Mouse (Mus musculus): ENCODE measurements around the gene Gm17651. TPM values are rescaled to one million over a fixed set of nuclear protein-coding genes. Genes with fewer than 3 reads are reported as not detected.

Gm17651 gene
- total RNA-seq, 2 experiments from 2014 or later: not detected

GRCm38 (mm10) chr3:97634288-97634761 lies 40.2 kb downstream of the Gm17651 start:
- ATAC-seq (replicated peaks; ENCODE audit: low FRiP score, poor library complexity, severe bottlenecking): no peak

DNA sequence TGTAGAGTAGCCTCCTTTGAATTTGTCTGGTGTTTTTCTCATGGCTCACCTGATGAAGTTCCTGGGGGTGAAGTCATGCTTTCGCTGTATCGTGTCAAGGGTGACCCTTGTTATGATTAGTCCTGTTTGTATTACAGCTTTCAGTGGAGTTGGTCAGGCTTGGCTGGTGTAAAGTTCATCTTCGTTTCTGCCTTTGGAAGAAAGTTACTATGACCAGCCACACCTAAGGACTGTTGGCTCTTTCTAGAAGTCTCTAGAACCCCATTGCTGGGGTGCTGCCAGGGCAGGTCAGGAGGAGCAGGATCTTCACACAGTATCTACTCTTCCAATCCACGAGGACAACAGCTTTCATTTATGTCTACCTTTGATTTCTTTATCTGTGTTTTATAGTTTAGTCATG lies 41.0 kb downstream of the Gm17651 start:
- ATAC-seq (replicated peaks; ENCODE audit: low FRiP score, poor library complexity, severe bottlenecking): no peak

- no peak for ATAC-seq (replicated peaks; ENCODE audit: low FRiP score, poor library complexity, severe bottlenecking)
Observed at GRCm38 (mm10) chr3:97631258-97631860, 43.1 kb downstream of the Gm17651 start.

- ATAC-seq (replicated peaks; ENCODE audit: low FRiP score, poor library complexity, severe bottlenecking): no peak
Observed at GRCm38 (mm10) chr3:97630746-97631145, 43.7 kb downstream of the Gm17651 start.

DNA sequence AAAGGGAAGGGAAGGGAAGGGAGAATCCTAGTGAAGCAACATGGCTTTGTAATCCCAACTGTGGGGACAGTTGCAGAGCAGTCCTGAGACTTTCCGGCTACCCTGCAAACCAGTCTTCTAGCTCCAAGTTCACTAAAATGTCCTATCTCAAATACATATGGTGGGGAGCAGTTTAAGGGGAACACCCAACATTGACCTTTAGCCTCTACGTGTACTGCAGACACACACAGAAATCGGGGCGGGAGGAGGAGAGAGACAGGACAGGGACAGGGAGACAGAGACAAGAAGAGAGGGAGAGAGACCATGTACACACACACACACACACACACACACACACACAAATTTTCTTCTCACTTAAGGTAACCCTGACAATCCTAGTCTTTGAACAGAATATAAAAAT lies 44.6 kb downstream of the Gm17651 start:
- ATAC-seq (replicated peaks; ENCODE audit: low FRiP score, poor library complexity, severe bottlenecking): no peak

DNA sequence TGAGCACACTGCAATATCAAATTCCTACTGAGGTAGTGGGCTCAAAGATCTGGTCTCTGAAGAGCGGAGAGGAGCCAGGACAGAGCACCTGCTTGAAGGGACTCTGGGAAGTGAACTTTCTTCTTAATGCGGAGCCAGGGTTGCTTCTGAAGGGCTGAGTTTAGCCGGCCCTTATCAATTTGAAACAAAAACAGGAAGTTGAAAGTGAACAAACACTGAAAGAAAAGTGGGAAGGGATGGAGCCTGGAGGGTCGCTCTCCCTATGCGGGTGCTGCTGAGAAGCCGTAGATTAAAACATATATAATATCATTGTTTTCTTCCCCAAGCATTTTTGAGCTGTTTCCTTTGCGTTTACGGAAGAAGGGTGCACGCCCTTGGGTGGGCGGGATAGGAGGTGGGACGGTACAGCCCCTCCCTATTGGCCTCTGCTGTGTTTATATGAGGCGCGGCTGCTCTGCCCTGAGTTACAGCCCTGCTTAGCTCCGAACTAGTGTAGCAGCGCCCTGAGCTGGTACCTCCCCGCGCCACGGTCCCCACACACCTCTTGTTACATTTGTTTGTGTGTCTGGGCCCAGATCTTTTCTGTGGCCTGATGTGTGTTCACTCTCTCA lies 46.0 kb downstream of the Gm17651 start, which contains the start of gene Fmo5:
TSS of gene Fmo5 (plus strand) at position 414 of the 611 bp plus-strand sequence.
- peak; percentile 98 for ATAC-seq (replicated peaks; ENCODE audit: low FRiP score, poor library complexity, severe bottlenecking)

- no peak for ATAC-seq (replicated peaks; ENCODE audit: low FRiP score, poor library complexity, severe bottlenecking)
Observed at GRCm38 (mm10) chr3:97627893-97628292, 46.6 kb downstream of the Gm17651 start.

GRCm38 (mm10) chr3:97624611-97625010 lies 49.9 kb downstream of the Gm17651 start:
- no peak for ATAC-seq (replicated peaks; ENCODE audit: low FRiP score, poor library complexity, severe bottlenecking)

Other genes starting within 250 kb of the Gm17651 start
- 5.8 and 8.2 TPM in 2 replicates for gene Chd1l, start 64.5 kb downstream of the Gm17651 start, total RNA-seq (2015; ENCODE audit: low replicate concordance)
- 9.7 and 16.7 TPM in 2 replicates for gene Chd1l, start 64.5 kb downstream of the Gm17651 start, total RNA-seq (2017; ENCODE audit: low replicate concordance)
- gene Fmo5, start 45.9 kb downstream of the Gm17651 start, total RNA-seq (2015; ENCODE audit: low replicate concordance): 13.6 and 21.3 TPM in 2 replicates
- 4.2 and 5.0 TPM in 2 replicates for gene Fmo5, start 45.9 kb downstream of the Gm17651 start, total RNA-seq (2017; ENCODE audit: low replicate concordance)
- 1.0 and 5.8 TPM in 2 replicates for gene Prkab2, start 16.5 kb downstream of the Gm17651 start, total RNA-seq (2015; ENCODE audit: low replicate concordance)
- 0.17 and 0.98 TPM in 2 replicates for gene Prkab2, start 16.5 kb downstream of the Gm17651 start, total RNA-seq (2017; ENCODE audit: low replicate concordance)
- gene Pde4dip, start 214.0 kb upstream of the Gm17651 start, total RNA-seq (2015; ENCODE audit: low replicate concordance): 1.0 and 2.9 TPM in 2 replicates
- 1.4 and 4.6 TPM in 2 replicates for gene Pde4dip, start 214.0 kb upstream of the Gm17651 start, total RNA-seq (2017; ENCODE audit: low replicate concordance)
- 25.1 and 26.5 TPM in 2 replicates for gene Sec22b, start 226.5 kb upstream of the Gm17651 start, total RNA-seq (2015; ENCODE audit: low replicate concordance)
- 13.8 and 15.6 TPM in 2 replicates for gene Sec22b, start 226.5 kb upstream of the Gm17651 start, total RNA-seq (2017; ENCODE audit: low replicate concordance)

Measured in erythroblast, adult 5-6 weeks (primary cell).